Mouse (Mus musculus) left cerebral cortex, adult 11 months (tissue): Measurements from ENCODE around the gene Cyp2j8.
"Not testable (repeated sequence)": the region's sequence is repeated elsewhere in the genome, so short reads cannot be mapped to it uniquely, and the experiment has no call there.

Experiments
- DNase-seq: peaks from one replicate; pipeline ENCODE4 v3.0.0; 2022; ENCODE audit warnings: low spot score

Gene Cyp2j8

DNA sequence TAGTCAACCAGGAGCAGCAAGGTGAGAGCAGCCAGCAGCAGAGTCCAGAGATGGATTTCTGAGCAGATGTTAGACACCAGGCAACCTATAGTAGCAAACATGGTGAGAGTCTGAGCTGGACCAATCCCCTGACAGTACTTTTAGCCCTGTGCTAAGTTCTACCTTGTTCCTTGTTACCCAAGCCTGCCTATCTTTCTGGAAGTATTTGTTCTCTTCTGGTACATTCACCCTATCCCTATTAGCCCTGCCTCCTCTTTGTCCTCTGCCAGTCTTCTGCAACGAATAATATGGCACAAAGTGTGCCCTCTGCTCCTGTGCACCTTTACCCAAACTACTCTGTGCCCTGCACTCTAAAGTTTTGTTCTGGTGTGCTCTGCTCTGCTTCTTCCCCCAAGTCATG, at the start of gene Cyp2j8:
TSS of gene Cyp2j8 (minus strand) at position 101 of the 400 bp plus-strand sequence.
- DNase-seq, result no peak

DNA sequence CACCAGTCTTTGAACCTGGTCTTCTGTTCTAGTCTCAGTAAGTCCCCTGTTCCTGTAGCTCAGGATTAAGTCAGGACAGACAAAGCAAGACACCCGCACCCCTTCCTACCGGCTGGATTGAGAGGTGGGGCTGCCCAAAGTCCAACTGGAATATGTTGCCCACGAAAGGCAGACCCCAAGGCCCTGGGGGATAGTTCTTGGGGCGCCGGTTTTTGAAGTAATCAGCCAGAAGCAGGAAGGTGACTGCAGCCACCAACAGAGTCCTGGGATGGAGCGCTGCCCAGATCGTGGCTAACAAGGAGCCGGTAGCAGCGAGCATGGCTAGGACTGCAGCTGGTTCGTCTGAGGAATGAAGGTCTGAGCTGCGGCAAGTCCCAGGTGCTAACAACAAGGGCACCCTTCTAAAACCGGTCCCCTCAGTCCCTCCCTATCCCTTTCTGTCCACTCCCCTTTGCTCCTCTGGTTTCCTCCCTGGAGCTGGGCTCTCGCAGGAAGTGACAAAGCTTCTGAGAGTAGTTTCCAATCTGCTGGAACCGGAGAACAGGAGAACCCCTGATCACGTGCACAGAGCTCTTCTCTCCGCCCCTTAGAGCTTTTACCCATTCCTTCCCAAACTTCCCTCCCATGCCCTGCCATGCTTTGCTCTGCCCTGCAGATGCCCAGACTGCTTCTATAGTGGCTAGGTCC, 46.1 kb upstream of the Cyp2j8 start, which contains the start of gene Cyp2j6:
TSS of gene Cyp2j6 (minus strand) at position 529 of the 687 bp plus-strand sequence.
- DNase-seq, result peak; percentile 17

DNA sequence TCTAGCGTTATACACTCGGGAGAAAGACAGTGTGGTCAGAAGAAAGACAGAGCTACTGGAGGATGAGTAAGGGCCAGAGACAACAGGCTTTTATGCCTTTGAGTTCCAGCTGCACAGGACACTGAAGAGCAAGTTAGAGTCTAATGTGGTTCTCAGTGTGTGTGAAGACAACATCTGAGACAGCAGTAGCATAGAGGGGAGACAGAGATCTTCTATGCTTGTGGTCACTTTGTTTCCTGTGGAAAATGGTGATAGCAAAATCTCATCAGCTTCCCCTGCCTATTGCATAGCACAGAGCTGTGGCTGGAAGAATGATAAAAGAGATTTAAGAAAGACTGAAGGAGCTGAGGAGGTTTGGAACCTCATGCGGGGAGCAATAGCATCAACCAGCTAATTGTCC, 44.4 kb upstream of the Cyp2j8 start:
- no peak for DNase-seq

DNA sequence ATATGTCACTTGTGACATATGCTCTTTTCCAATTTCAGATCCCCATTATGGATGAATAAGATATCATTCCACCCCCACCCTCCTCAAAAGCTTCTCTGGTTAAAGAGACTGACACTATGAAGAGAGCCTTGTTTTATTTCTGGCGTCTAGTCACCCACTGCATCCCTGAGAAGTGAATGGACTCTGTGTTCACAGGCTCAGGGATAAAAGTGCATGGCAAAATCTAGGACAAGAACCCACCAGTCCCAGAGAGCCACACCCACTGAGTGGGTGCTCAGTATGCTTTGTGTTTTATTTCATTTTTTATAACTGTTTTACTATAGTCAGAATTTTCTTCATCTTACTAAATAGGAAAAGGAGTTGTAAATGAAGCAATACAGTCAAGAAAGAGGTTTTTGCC, 38.8 kb upstream of the Cyp2j8 start:
- peak; percentile 18 for DNase-seq

DNA sequence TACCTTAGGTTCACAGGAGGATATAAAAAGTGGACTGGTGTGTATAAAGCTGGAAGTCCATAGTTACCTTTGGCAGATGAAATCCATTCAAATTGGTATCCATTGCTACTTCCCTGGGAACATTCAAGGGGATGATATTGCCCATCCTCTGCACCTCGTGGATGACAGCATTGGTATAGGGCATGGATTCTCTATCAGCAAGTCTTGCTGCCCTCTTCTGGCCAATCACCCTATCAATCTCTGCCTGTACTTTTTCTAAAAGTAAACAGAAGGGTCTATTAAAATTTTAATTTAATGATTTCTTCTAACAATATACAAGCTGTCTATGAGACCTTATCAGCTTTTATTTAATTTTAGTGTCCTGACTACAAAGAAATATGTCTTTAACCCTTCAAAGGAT, 18.6 kb upstream of the Cyp2j8 start:
- no peak for DNase-seq

DNA sequence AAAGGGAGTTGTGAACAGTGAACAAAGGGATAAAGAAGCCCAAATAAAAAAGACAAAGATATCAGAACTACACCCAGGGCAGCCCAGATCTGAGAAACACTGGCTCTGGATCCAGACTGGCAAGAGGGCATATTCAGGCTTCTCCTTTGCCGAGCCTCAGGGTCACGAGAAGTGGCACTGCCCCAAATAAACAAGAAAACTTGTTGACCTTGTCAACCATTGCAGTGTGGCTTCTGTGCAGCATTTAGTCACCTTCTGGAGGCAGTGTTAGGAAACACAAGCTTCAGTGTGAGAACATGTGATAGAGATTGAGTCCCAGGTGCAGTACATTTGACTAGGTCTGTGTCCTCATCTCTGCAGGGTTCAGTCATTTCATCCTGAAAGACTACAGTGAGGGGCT, 15.1 kb upstream of the Cyp2j8 start:
- no peak for DNase-seq

DNA sequence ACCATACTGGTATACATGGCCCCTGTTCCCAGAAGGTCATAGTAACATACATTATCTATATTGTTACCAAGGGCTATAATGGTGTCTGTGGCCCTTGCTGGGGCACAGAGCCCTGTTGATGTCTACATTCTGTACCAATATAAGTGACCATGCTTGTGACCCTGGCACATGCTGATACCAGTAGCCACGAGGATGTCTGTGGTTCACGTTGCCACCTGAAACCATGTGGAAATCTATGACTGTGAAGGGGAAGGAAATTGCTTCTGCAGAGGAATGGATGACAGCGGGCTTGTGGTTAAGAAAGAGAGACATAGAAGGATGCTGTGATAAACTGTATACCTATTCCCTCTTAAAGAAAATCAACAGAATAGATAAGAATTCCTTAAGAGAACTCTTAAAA, 2.9 kb upstream of the Cyp2j8 start:
- DNase-seq, result no peak

DNA sequence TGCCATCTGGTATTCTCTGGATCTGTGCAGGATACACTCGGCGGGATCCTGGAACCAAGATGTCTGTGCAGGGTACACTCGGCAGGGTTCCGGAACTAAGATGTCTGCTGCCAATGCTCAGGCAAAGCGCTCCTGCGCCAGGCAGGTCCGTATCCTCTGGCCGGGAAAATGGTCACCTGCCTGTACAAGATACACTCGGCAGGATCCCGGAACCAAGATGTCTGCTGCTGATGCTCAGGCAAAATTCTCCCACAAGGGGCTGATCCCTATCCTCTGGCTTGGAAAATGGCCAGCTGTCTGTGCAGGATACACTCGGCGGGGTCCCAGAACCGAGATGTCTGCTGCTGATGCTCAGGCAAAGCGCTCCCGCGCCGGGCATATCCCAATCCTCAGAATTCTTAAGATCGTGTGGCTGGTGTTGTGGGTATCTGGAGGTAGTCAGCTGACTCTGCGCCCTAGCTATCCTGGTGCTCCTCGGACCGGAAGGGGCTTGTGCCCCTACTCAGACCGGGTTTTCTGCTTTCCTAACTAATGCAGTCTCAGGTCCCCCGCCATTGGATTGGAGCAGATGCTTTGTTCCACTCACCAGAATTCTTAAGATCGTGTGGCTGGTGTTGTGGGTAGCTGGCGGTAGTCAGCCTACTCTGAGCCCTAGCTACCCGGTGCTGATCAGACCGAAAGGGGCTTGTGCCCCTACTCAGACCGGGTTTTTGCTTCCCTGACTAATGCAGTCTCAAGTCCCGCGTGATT, 43.7 kb downstream of the Cyp2j8 start:
- DNase-seq, result not testable (repeated sequence)
